Mouse (Mus musculus): ENCODE data around the gene Trpm3.
A peak's percentile ranks its signal among the peaks of the same experiment; 100 is the strongest.

Gene Trpm3

GRCm38 (mm10) chr19:22303952-22304655, 165.3 kb downstream of the Trpm3 start:
- DNase-seq (ENCODE audit: low spot score): peak; percentile 74

GRCm38 (mm10) chr19:22308081-22308480, 169.2 kb downstream of the Trpm3 start:
- no peak for DNase-seq (ENCODE audit: low spot score)

- DNase-seq (ENCODE audit: low spot score): no peak
Observed at GRCm38 (mm10) chr19:22317306-22317705, 178.5 kb downstream of the Trpm3 start.

GRCm38 (mm10) chr19:22326813-22327212, 188.0 kb downstream of the Trpm3 start:
- no peak for DNase-seq (ENCODE audit: low spot score)

- no peak for DNase-seq (ENCODE audit: low spot score)
Observed at GRCm38 (mm10) chr19:22327226-22327625, 188.4 kb downstream of the Trpm3 start.

- DNase-seq (ENCODE audit: low spot score): no peak
Observed at GRCm38 (mm10) chr19:22336278-22336677, 197.4 kb downstream of the Trpm3 start.

- no peak for DNase-seq (ENCODE audit: low spot score)
Observed at GRCm38 (mm10) chr19:22337468-22337867, 198.6 kb downstream of the Trpm3 start.

- DNase-seq (ENCODE audit: low spot score): no peak
Observed at GRCm38 (mm10) chr19:22338927-22339326, 200.1 kb downstream of the Trpm3 start.

GRCm38 (mm10) chr19:22354037-22354541, 215.2 kb downstream of the Trpm3 start:
- DNase-seq (ENCODE audit: low spot score): no peak

GRCm38 (mm10) chr19:22386890-22387289, 248.0 kb downstream of the Trpm3 start:
- DNase-seq (ENCODE audit: low spot score): no peak

- DNase-seq (ENCODE audit: low spot score): no peak
Observed at GRCm38 (mm10) chr19:22394700-22395099, 255.9 kb downstream of the Trpm3 start.

- no peak for DNase-seq (ENCODE audit: low spot score)
Observed at GRCm38 (mm10) chr19:22404049-22404448, 265.2 kb downstream of the Trpm3 start.

- no peak for DNase-seq (ENCODE audit: low spot score)
Observed at GRCm38 (mm10) chr19:22418239-22418638, 279.4 kb downstream of the Trpm3 start.

GRCm38 (mm10) chr19:22437207-22437606, 298.4 kb downstream of the Trpm3 start:
- no peak for DNase-seq (ENCODE audit: low spot score)

- no peak for DNase-seq (ENCODE audit: low spot score)
Observed at GRCm38 (mm10) chr19:22447418-22448339, 308.8 kb downstream of the Trpm3 start.

- no peak for DNase-seq (ENCODE audit: low spot score)
Observed at GRCm38 (mm10) chr19:22448340-22449288, 309.8 kb downstream of the Trpm3 start.

- DNase-seq (ENCODE audit: low spot score): no peak
Observed at GRCm38 (mm10) chr19:22451290-22451689, 312.4 kb downstream of the Trpm3 start.

- DNase-seq (ENCODE audit: low spot score): no peak
Observed at GRCm38 (mm10) chr19:22456935-22457334, 318.1 kb downstream of the Trpm3 start.

- DNase-seq (ENCODE audit: low spot score): no peak
Observed at GRCm38 (mm10) chr19:22462043-22462442, 323.2 kb downstream of the Trpm3 start.

GRCm38 (mm10) chr19:22463506-22463905, 324.7 kb downstream of the Trpm3 start:
- peak; percentile 63 for DNase-seq (ENCODE audit: low spot score)

GRCm38 (mm10) chr19:22469608-22470007, 330.8 kb downstream of the Trpm3 start:
- DNase-seq (ENCODE audit: low spot score): no peak
